Mouse (Mus musculus) erythroblast, adult 5-6 weeks (primary cell): ENCODE results near the gene Gpr4. TPM values are rescaled to one million over a fixed set of nuclear protein-coding genes. Genes with fewer than 3 reads are reported as not detected.
A peak's percentile ranks its signal among the peaks of the same experiment; 100 is the strongest.

Experiments used
- ATAC-seq: replicated peaks from 2 replicates; pipeline ENCODE4 v1.8.0; 2016; ENCODE audit warnings: moderate number of reproducible peaks, mild to moderate bottlenecking, moderate TSS enrichment, inconsistent platforms; ENCODE audit not compliant: poor library complexity, low FRiP score, severe bottlenecking
- total RNA-seq, 2 experiments: library from RNA; stranded (forward) in 1 of 2; stranded (reverse) in 1 of 2; fragments of 150-400 nt in 1 of 2; fragments of 200-764, 138-1000 nt in 1 of 2; gene quantifications; 2 replicates each; pipeline versions ENCODE4 v1.2.3 to v1.2.4; 2015 to 2017; ENCODE audit warnings: low replicate concordance in 2 of 2

Gene Gpr4
- total RNA-seq, 2 experiments from 2014 or later: 0.19 TPM; not detected in 1

DNA sequence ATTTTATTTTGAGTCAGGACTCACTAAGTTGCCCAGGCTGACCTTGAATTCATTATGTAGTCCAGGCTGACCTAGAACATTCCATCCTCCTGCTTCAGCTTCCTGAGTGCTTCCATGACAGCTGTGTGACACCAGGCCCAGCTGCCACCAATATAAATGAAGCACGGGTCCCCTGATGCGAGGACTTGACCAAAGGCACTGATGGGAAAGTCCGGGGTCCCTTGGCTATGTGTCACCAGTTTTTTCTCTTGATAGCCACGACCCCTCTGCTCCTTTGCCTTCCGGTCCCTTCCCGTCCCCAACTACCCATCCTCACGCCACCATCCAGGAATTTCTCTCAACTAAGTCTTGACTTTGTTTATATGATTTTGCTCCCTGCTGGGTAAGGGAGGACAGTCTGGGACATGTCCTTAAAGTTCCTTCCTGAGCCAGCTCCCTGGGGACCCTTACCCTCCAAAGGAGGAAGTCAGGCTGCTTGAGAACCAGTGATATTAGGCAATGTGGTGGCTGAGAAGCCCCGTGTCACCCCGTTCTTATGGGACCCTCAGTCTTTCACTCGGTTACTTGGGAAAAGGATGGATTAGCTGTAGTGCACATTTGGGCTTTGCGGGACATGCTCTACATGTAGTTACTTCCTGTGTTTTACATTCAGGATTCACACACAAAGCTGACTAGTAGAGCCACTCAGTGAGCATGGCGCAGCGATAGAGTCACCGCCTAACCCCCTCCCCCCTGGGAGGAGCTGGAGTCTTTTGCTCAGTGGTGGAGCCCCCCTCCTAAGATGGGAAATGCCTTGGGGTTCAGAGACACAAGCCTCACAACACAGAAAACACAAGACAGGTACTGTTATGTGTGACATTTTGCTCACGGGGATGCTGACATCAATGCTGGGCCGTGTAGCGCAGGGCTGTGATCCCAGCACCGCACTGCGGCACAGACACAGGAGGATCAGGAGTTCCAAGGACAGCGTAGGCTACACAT, 14.8 kb downstream of the Gpr4 start:
- ATAC-seq: peak; percentile 18

- ATAC-seq: peak; percentile 78
Observed at GRCm38 (mm10) chr7:19227883-19228792, 15.8 kb downstream of the Gpr4 start, which contains the start of gene Opa3. Gene Opa3, plus strand, starts transcription at chr7:19228334.

DNA sequence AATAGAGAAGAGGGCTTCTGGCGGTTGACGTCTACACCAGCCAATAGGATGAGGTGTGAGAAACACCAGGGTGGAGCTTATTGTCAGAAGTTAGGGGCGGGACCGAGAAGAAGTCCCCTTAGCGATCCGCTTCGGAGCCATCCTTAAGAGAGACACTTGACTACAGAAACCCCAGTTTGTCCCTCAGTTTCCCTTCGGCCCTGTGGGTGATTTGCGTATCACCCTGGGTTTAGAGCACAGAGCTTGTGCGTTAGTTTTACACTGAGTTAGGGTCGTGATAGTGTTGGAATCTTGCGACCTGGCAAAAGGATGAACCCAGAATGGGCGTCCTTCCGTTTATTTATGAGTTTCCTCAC, 16.4 kb downstream of the Gpr4 start:
- no peak for ATAC-seq

GRCm38 (mm10) chr7:19229404-19229803, 17.1 kb downstream of the Gpr4 start:
- no peak for ATAC-seq

- ATAC-seq: no peak
Observed at GRCm38 (mm10) chr7:19230041-19230580, 17.8 kb downstream of the Gpr4 start.

GRCm38 (mm10) chr7:19230899-19231298, 18.6 kb downstream of the Gpr4 start:
- no peak for ATAC-seq

- no peak for ATAC-seq
Observed at GRCm38 (mm10) chr7:19231849-19232248, 19.5 kb downstream of the Gpr4 start.

- no peak for ATAC-seq
Observed at GRCm38 (mm10) chr7:19234652-19235051, 22.3 kb downstream of the Gpr4 start.

- ATAC-seq: no peak
Observed at GRCm38 (mm10) chr7:19235092-19235671, 22.8 kb downstream of the Gpr4 start.

DNA sequence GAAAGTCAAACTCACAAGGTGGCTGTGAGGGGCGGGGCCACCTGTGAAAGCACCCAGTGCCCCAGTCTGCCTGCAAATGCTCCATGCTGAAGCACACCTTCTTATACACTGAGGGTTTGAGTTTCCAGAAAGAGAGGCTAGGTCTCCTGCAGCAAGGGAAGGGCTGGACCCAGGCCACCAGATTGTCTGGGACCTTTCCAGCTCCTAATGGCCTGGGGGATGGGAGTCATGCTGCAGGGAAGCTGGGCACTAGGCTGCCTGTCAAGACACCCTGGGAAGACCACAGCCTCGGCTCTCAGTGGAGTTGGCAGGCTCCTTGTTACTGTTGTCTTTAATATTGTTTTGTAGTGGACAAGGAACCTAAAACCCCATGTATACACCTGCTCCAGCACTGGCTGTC, 24.1 kb downstream of the Gpr4 start:
- ATAC-seq: no peak

- ATAC-seq: no peak
Observed at GRCm38 (mm10) chr7:19238344-19238743, 26.0 kb downstream of the Gpr4 start.

DNA sequence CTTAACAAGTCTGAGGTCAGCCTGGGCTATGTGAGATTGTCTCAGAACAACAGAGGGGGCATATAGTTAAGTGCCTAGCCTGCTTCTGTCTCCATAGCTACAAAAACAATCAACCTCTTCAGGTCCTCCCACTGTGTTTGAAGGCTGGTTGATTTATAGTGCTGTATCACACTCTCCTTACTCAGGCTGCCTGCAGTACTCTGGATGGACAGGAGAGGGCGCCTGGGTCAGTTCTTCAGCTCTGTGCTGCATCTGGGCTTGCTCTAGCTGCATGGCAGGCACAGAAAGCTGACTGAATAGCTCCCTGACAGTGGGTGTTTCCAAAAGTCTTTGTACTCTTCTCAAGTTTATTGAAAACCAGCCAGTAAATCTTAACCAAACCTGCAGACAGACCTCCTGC, 27.1 kb downstream of the Gpr4 start:
- ATAC-seq: peak; percentile 90

DNA sequence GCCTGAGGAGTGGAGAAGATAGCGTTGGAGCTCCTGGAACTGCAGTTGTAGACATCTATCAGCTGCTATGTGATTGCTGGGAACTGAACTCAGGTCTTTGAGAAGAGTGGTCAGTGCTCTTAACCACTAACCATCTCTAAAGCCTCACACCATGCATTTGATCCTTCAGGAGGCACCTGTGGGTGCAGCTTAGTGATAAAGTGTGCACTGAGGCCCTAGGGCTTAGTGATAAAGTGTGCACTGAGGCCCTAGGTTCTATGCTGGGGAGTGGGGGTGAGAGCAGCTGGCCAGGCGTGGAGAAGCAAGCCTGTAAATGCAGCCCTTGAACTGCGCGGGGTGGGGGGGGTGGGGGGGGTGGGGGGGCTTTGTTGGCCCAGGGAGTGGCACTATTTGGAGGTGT, 27.6 kb downstream of the Gpr4 start:
- ATAC-seq: peak; percentile 41; the same call in 1 of the 2 replicates

DNA sequence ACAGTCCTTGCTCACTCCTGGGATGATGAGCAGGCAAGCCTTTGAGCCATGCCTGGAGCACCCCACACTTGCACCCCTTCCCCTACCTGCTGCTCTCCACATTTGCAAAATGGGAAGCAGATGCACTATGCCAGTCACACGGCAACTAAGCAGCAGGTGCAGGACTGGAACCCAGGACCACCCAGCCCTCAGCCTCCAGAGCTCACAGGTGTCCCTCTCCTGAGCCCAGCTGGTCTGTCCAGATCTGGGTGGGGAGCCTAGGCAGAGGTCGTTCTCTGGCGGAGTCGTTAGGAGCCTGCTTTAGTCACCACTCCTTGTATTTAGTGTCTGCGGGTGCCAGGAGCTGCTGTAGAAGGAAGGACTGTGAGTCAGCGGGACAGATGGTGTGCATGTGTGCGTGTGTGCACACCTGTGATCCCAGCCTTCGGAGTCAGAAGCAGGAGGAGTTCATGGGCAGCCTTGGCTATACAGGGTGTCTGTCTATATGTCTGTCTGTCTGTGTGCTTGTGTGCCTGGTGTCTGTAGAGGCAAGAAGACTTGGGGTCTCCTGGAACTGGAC, 28.6 kb downstream of the Gpr4 start:
- no peak for ATAC-seq

- no peak for ATAC-seq
Observed at GRCm38 (mm10) chr7:19242005-19242404, 29.7 kb downstream of the Gpr4 start.

GRCm38 (mm10) chr7:19243858-19244257, 31.5 kb downstream of the Gpr4 start:
- no peak for ATAC-seq

DNA sequence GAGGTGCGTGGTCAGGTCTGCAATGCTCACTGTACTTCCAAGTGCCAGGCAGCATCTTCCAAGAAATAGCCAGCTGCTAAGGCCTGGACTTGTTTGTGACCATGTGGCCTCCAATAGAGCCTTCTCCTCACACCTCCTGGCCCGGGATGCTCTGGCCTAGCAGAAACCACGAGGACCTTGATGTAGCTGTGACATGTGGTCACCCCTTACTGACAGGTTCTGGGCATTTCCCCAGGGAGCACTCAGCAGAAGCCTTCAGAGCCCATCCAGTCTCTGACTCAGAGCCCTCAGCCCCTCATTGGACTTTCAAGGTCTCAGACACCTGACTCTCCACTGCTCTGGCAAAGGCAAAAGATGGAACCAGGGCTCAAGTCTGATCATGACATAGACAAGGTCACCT, 32.7 kb downstream of the Gpr4 start:
- no peak for ATAC-seq

- ATAC-seq: peak; percentile 68
Observed at GRCm38 (mm10) chr7:19246855-19247254, 34.5 kb downstream of the Gpr4 start.

DNA sequence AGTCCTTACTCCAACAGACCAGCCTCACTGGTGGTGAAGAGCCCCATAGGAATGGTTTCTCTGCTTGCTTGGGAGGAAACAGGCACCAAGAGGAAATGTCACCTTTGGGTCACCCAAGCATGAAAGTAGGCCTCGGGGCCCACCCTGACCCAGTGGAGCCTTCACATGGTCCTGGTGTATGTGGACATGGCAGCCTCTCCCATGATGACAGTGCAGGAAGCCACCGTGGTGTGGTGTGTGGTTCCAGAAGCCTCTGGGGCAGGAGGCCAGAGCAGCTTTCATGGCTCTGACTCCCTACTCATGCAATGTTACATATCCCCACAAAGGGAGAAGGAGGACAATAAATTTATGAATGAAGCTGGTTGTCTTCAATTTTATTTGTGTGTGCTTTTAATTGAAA, 35.2 kb downstream of the Gpr4 start:
- ATAC-seq: no peak

- ATAC-seq: no peak
Observed at GRCm38 (mm10) chr7:19252078-19252477, 39.7 kb downstream of the Gpr4 start.
